Mouse (Mus musculus) splenic B cell, adult 2 months (primary cell): Measurements from ENCODE around the gene Rab13.
A peak's percentile ranks its signal among the peaks of the same experiment; 100 is the strongest.

ENCODE experiments used
- DNase-seq: peaks from one replicate; pipeline ENCODE4 v3.0.0-alpha.2; 2011; ENCODE audit warnings: low read depth, low spot score
- H3K27me3 ChIP-seq: 2 replicates; pipeline ENCODE4 v1.6.1; 2012; ENCODE audit warnings: mild to moderate bottlenecking, low read length, moderate library complexity, mixed read lengths; ENCODE audit not compliant: control insufficient read depth, poor library complexity, insufficient read depth, severe bottlenecking
- H3K36me3 ChIP-seq: 2 replicates; pipeline ENCODE4 v1.6.1; 2012; ENCODE audit warnings: mild to moderate bottlenecking, low read length, moderate library complexity, mixed read lengths; ENCODE audit not compliant: control insufficient read depth, poor library complexity, insufficient read depth, severe bottlenecking

Gene Rab13

GRCm38 (mm10) chr3:90213956-90214684 is 625 bp downstream of the Rab13 start:
- no peak for DNase-seq
- Histone ChIP-seq H3K36me3 (peaks cover 10% of the 10 kb centered on the region), H3K27me3 (no peaks in the 10 kb centered on the region)

GRCm38 (mm10) chr3:90215825-90216380 is 2.4 kb downstream of the Rab13 start:
- Histone ChIP-seq H3K27me3 (no peaks in the 10 kb centered on the region), H3K36me3 (peaks cover 4% of the 10 kb centered on the region; the same call in 1 of the 2 replicates)
- peak; percentile 66 for DNase-seq

DNA sequence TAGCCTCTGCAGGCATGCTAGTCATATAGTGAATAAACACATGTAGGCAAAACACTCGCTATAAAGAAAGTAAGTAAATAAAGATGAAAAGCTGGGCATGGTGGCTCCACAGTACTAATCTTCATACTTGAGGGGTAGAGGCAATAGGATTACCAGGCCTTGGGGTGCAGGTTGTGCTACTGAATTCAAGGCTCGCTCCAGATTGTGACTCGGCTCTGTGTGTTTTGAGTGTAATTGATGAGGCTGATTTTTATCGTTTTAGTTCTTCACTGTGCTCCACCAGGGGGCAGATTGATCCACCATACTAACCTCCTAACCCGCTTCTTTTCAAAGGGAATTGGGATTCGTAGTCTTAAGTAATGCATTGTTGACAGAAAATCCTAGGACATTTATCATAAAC is 6.6 kb downstream of the Rab13 start:
- peak; percentile 78 for DNase-seq
- Histone ChIP-seq H3K27me3 (no peaks in the 10 kb centered on the region), H3K36me3 (no peaks in the 10 kb centered on the region)

DNA sequence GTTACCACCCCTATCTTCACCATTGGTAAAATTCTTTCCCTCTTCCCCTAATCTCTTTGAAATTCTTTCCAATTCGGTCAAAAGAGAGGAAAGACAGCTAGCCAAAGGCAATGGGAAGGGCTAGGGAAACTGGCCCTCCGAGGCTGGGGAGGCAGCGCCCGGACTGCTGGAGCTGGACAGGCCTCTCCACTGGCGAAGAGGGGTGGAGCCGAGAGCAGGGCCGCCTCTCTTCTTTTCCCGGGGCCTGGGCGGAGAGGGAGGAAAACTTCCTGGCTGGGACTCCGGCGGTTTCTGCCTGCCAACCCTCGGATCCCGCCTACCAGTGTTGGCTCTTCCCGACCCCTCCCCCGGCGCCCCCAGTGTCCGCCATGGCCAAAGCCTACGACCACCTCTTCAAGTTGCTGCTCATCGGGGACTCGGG is 7.0 kb downstream of the Rab13 start:
- no peaks in the 10 kb centered on the region for H3K27me3 ChIP-seq
- no peaks in the 10 kb centered on the region for H3K36me3 ChIP-seq
- no peak for DNase-seq

DNA sequence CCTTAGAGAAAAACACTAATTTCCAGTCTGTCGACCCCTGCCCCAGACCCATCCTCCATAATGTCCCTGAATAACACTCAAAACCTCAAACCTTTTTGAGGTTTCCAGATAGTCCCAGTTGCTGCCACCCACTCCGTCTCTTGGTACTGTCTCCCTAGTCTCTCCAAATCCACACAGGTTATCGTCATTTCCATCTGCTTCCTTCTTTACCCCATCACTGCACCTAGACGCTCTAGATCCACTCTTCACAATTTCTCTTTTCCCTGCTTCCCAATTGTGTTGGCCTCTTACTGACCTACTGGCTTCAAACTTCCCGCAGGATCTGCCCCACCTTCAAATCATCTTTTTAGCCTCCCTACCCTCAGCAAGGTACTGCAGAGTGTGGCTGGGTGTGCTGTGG is 7.6 kb downstream of the Rab13 start:
- H3K36me3 ChIP-seq = no peaks in the 10 kb centered on the region
- no peak for DNase-seq
- H3K27me3 ChIP-seq = no peaks in the 10 kb centered on the region

- no peak for DNase-seq
- Histone ChIP-seq H3K36me3 (no peaks in the 10 kb centered on the region), H3K27me3 (no peaks in the 10 kb centered on the region)
Observed at GRCm38 (mm10) chr3:90222455-90222854, 9.0 kb downstream of the Rab13 start.

GRCm38 (mm10) chr3:90222941-90223340 is 9.4 kb downstream of the Rab13 start:
- Histone ChIP-seq H3K36me3 (no peaks in the 10 kb centered on the region), H3K27me3 (no peaks in the 10 kb centered on the region)
- DNase-seq = no peak

- Histone ChIP-seq H3K27me3 (no peaks in the 10 kb centered on the region), H3K36me3 (no peaks in the 10 kb centered on the region)
- no peak for DNase-seq
Observed at GRCm38 (mm10) chr3:90224331-90224730, 10.8 kb downstream of the Rab13 start.

- H3K36me3 ChIP-seq = peaks cover 12% of the 10 kb centered on the region
- no peaks in the 10 kb centered on the region for H3K27me3 ChIP-seq
- peak; percentile 78 for DNase-seq
Observed at GRCm38 (mm10) chr3:90231075-90231474, 17.6 kb downstream of the Rab13 start.

DNA sequence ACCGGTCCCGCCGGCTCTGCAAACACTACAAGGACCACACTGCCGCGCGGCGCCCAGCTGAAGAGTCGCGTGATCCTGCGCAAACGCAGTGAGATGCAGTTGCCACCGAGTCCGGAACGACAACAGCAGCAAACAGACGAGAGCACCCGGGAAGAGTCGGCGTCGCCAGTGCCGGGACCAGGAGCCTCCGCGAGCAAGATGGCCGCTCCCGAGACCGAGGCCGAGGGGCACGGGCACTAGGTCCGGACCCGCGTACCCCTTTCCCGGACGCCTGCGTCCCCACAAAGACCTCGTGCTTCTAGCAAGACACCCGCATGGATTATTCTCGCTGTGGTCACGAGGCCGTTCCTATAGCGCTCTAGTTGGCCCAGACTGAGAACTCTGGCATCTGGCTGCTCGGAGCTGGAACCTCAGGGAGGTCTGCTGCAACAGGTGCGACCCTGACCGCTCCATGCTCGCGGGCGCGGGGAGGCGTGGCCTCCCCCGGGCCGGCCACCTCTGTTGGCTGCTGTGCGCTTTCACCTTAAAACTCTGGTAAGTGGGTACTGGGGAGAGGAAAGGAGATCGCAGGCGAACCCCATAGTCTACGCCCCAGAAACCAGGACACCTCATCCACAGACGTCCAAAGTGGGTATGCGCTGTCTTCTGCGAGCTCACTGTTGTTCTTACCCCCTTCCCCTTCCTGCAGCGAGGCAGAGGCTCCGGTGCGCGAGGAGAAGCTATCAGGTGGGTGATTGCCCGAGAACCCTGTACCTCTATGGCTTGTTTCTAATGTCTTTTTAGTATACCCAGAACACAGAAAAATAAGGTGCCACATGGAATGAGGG is 18.2 kb downstream of the Rab13 start, which contains the start of gene Jtb:
Gene Jtb (plus strand): TSS at position 91 of the 827 bp plus-strand sequence.
- DNase-seq = peak; percentile 94
- Histone ChIP-seq H3K36me3 (peaks cover 15% of the 10 kb centered on the region), H3K27me3 (no peaks in the 10 kb centered on the region)

DNA sequence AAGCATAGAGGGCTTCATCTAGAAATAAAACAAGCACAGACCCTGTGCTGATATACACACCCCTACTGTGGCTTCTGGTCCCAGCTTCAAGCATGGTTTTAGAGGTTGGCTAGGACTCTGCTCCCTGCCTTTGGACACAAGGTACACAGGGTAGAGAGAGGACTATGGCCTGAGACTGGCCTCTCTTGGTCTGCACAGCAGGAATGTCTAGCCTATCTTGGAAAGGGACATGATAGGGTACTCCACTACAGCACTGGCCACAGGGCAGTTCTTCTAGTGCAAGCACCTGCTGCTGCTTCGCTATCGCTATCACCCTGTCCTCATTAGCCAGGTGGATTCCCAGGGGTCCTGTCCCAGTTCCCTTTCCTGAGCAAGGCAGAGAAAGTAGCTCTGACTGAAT is 27.8 kb downstream of the Rab13 start:
- no peaks in the 10 kb centered on the region for H3K27me3 ChIP-seq
- no peak for DNase-seq
- H3K36me3 ChIP-seq = 0 out of 2 replicates have a peak, but pooled peaks cover 2% of the 10 kb centered on the region

GRCm38 (mm10) chr3:90241669-90242358 is 28.3 kb downstream of the Rab13 start:
- Histone ChIP-seq H3K27me3 (no peaks in the 10 kb centered on the region), H3K36me3 (no peaks in the 10 kb centered on the region)
- DNase-seq = no peak

GRCm38 (mm10) chr3:90242984-90243775 is 29.7 kb downstream of the Rab13 start, which contains the start of gene Creb3l4:
TSS of gene Creb3l4 (minus strand) at chr3:90243512.
- no peak for DNase-seq

GRCm38 (mm10) chr3:90245406-90245805 is 31.9 kb downstream of the Rab13 start:
- H3K27me3 ChIP-seq = no peaks in the 10 kb centered on the region
- DNase-seq = no peak
- H3K36me3 ChIP-seq = no peaks in the 10 kb centered on the region

More at GRCm38 (mm10) chr3:90242984-90243775, 29.7 kb downstream of the Rab13 start, which contains the start of gene Creb3l4:
- no peaks in the 10 kb centered on the region for H3K36me3 ChIP-seq
- no peaks in the 10 kb centered on the region for H3K27me3 ChIP-seq
